Mouse (Mus musculus) embryo, embryonic 10 days (tissue): ENCODE data around the gene Tspan11.
A peak's percentile ranks its signal among the peaks of the same experiment; 100 is the strongest.

Experiments
- DNase-seq: peaks from one replicate; pipeline ENCODE4 v3.0.0-alpha.2; 2015; ENCODE audit warnings: low spot score

The Tspan11 gene

GRCm38 (mm10) chr6:127887511-127888421, at the start of gene Tspan11:
Tspan11 (plus strand) TSS chr6:127887589.
- DNase-seq: peak; percentile 61

GRCm38 (mm10) chr6:127837910-127838309, 49.5 kb upstream of the Tspan11 start:
- DNase-seq: no peak

- no peak for DNase-seq
These were observed 47.9 kb upstream of the Tspan11 start for GRCm38 (mm10) chr6:127839538-127839937.

- DNase-seq: no peak
These were observed 47.2 kb upstream of the Tspan11 start for GRCm38 (mm10) chr6:127840171-127840570.

- no peak for DNase-seq
These were observed 46.1 kb upstream of the Tspan11 start for GRCm38 (mm10) chr6:127841326-127841725.

- no peak for DNase-seq
These were observed 40.9 kb upstream of the Tspan11 start for GRCm38 (mm10) chr6:127846521-127846920.

GRCm38 (mm10) chr6:127849496-127849895, 37.9 kb upstream of the Tspan11 start:
- DNase-seq: no peak

- no peak for DNase-seq
These were observed 35.8 kb upstream of the Tspan11 start for GRCm38 (mm10) chr6:127851611-127852010.

- DNase-seq: no peak
These were observed 34.1 kb upstream of the Tspan11 start for GRCm38 (mm10) chr6:127853241-127853640.

- no peak for DNase-seq
These were observed 33.4 kb upstream of the Tspan11 start for GRCm38 (mm10) chr6:127853771-127854687.

GRCm38 (mm10) chr6:127854688-127855013, 32.7 kb upstream of the Tspan11 start:
- no peak for DNase-seq

- DNase-seq: peak; percentile 49
These were observed 31.6 kb upstream of the Tspan11 start for GRCm38 (mm10) chr6:127855711-127856295.

GRCm38 (mm10) chr6:127861951-127862350, 25.4 kb upstream of the Tspan11 start:
- DNase-seq: no peak

GRCm38 (mm10) chr6:127865391-127865790, 22.0 kb upstream of the Tspan11 start:
- no peak for DNase-seq

- DNase-seq: peak; percentile 53
These were observed 18.8 kb upstream of the Tspan11 start for GRCm38 (mm10) chr6:127868546-127868945.

- DNase-seq: no peak
These were observed 18.3 kb upstream of the Tspan11 start for GRCm38 (mm10) chr6:127869121-127869520.

- peak; percentile 82 for DNase-seq
These were observed 16.8 kb upstream of the Tspan11 start for GRCm38 (mm10) chr6:127870345-127871324.

GRCm38 (mm10) chr6:127871436-127871835, 16.0 kb upstream of the Tspan11 start:
- no peak for DNase-seq

GRCm38 (mm10) chr6:127872581-127872980, 14.8 kb upstream of the Tspan11 start:
- no peak for DNase-seq

GRCm38 (mm10) chr6:127875883-127876282, 11.5 kb upstream of the Tspan11 start:
- peak; percentile 35 for DNase-seq

GRCm38 (mm10) chr6:127876436-127876835, 11.0 kb upstream of the Tspan11 start:
- DNase-seq: no peak
